Mouse (Mus musculus): ENCODE measurements at regions not wholly inside any gene's neighbourhood (a gene's known extent, or its start where the extent isn't known, plus 50 kb on each side); places are given as distances from the start of the nearest gene placed in this dataset.

- no peak for DNase-seq
These were observed 188.5 kb upstream of the Bcl6 start for GRCm38 (mm10) chr16:24177131-24177530.

- DNase-seq: no peak
These were observed 187.4 kb upstream of the Bcl6 start for GRCm38 (mm10) chr16:24176057-24176456.

- no peak for DNase-seq
These were observed 186.6 kb upstream of the Bcl6 start for GRCm38 (mm10) chr16:24175235-24175760.

- no peak for DNase-seq
These were observed 185.9 kb upstream of the Bcl6 start for GRCm38 (mm10) chr16:24174595-24174994.

GRCm38 (mm10) chr16:24173783-24174518 lies 185.3 kb upstream of the Bcl6 start:
- DNase-seq: no peak

- DNase-seq: no peak
These were observed 184.0 kb upstream of the Bcl6 start for GRCm38 (mm10) chr16:24172653-24173052.

- no peak for DNase-seq
These were observed 183.4 kb upstream of the Bcl6 start for GRCm38 (mm10) chr16:24172065-24172464.

- DNase-seq: no peak
These were observed 182.5 kb upstream of the Bcl6 start for GRCm38 (mm10) chr16:24171161-24171560.

GRCm38 (mm10) chr16:24166496-24166895 lies 177.8 kb upstream of the Bcl6 start:
- DNase-seq: no peak

GRCm38 (mm10) chr16:24165461-24166081 lies 176.9 kb upstream of the Bcl6 start:
- peak; percentile 49 for DNase-seq

- DNase-seq: no peak
These were observed 172.1 kb upstream of the Bcl6 start for GRCm38 (mm10) chr16:24160705-24161285.

- no peak for DNase-seq
These were observed 170.7 kb upstream of the Bcl6 start for GRCm38 (mm10) chr16:24159336-24159735.

GRCm38 (mm10) chr16:24157753-24158152 lies 169.1 kb upstream of the Bcl6 start:
- DNase-seq: no peak

- no peak for DNase-seq
These were observed 168.2 kb upstream of the Bcl6 start for GRCm38 (mm10) chr16:24156729-24157430.

GRCm38 (mm10) chr16:24154816-24155357 lies 166.2 kb upstream of the Bcl6 start:
- DNase-seq: no peak

- DNase-seq: no peak
These were observed 165.3 kb upstream of the Bcl6 start for GRCm38 (mm10) chr16:24153943-24154342.

- no peak for DNase-seq
These were observed 163.2 kb upstream of the Bcl6 start for GRCm38 (mm10) chr16:24151831-24152247.

GRCm38 (mm10) chr16:24151178-24151725 lies 162.6 kb upstream of the Bcl6 start:
- DNase-seq: peak; percentile 34

- no peak for DNase-seq
These were observed 161.9 kb upstream of the Bcl6 start for GRCm38 (mm10) chr16:24150512-24150911.

GRCm38 (mm10) chr16:24149441-24149840 lies 160.8 kb upstream of the Bcl6 start:
- DNase-seq: no peak

GRCm38 (mm10) chr16:24143894-24144293 lies 155.2 kb upstream of the Bcl6 start:
- DNase-seq: no peak

GRCm38 (mm10) chr16:24142915-24143541 lies 154.4 kb upstream of the Bcl6 start:
- DNase-seq: no peak

Data from lung, postnatal 36 days (tissue).